Mouse (Mus musculus): ENCODE measurements around the gene Urah. TPM values are rescaled to one million over a fixed set of nuclear protein-coding genes. Genes with fewer than 3 reads are reported as not detected.
A peak's percentile ranks its signal among the peaks of the same experiment; 100 is the strongest.

Gene Urah
- total RNA-seq, 2 experiments from 2014 or later: 3.9 to 5.9 TPM

- peak; percentile 94 for DNase-seq (ENCODE audit: extremely low spot score in 1 of 2, low spot score in 2 of 2)
- H3K4me3 ChIP-seq: peak within 1 kb of the TSS; percentile 85
- intact Hi-C loops (cut with DNase I): loop anchor here (1.0 to 5.0 kb wide), 2 partner anchors 25 to 35 kb away; partner anchors contain the start of genes Bet1l, Odf3 and Scgb1c1
- peak within 1 kb of the TSS; percentile 95 for H3K27ac ChIP-seq
- no peak for TF ChIP-seq CTCF (IDR thresholded peaks at IDR 0.05)
Measured at GRCm38 (mm10) chr7:140881696-140882468, 47.1 kb downstream of the Urah start, which contains the start of the genes Psmd13 and Sirt3. Gene Psmd13 (plus strand): TSS chr7:140881968. Gene Sirt3 (minus strand): TSS chr7:140882309.

- intact Hi-C loops (cut with DNase I): loop anchor here (1.0 to 5.0 kb wide), 2 partner anchors 25 to 35 kb away; partner anchors contain the start of genes Bet1l, Odf3 and Scgb1c1
Measured at GRCm38 (mm10) chr7:140882469-140882803, 47.6 kb downstream of the Urah start.

More at GRCm38 (mm10) chr7:140882469-140882803, 47.6 kb downstream of the Urah start:
- Histone ChIP-seq H3K4me3 (peak overlapping the region; percentile 85), H3K27ac (peak overlapping the region; percentile 95)
- TF ChIP-seq CTCF (IDR thresholded peaks at IDR 0.05): no peak
- DNase-seq (ENCODE audit: extremely low spot score in 1 of 2, low spot score in 2 of 2): no peak

Other genes with a start within 250 kb of the Urah start
- under 1 TPM in 1 of 2 experiments, not detected in 1; 0.05 TPM for gene Olfr46, start 233.7 kb upstream of the Urah start, total RNA-seq (2021)
- gene Olfr61, start 206.0 kb upstream of the Urah start, total RNA-seq (2021): not detected
- not detected for gene Olfr53, start 188.6 kb upstream of the Urah start, total RNA-seq (2021)
- under 1 TPM; 0.05 to 0.09 TPM for gene Olfr539, start 175.1 kb upstream of the Urah start, total RNA-seq (2021)
- not detected for gene Olfr45, start 153.1 kb upstream of the Urah start, total RNA-seq (2021)
- not detected for gene Olfr541, start 137.8 kb upstream of the Urah start, total RNA-seq (2021)
- gene Cyp2e1, start 71.3 kb upstream of the Urah start, total RNA-seq (2021): not detected
- under 1 TPM; 0.32 to 0.47 TPM for gene Syce1, start 47.2 kb upstream of the Urah start, total RNA-seq (2021)
- gene Zfp941, start 12.8 kb upstream of the Urah start, total RNA-seq (2021): 10 to 100 TPM; 29.1 to 31.2 TPM
- gene Scgb1c1, start 10.5 kb downstream of the Urah start, total RNA-seq (2021): not detected
- gene Odf3, start 12.8 kb downstream of the Urah start, total RNA-seq (2021): not detected
- gene Gm45785, start 21.3 kb downstream of the Urah start, total RNA-seq (2021): 1 to 10 TPM; 1.5 to 2.6 TPM
- gene Ric8a, start 21.9 kb downstream of the Urah start, total RNA-seq (2021): 10 to 100 TPM; 62.1 to 74.2 TPM
- 10 to 100 TPM; 24.6 to 24.8 TPM for gene Bet1l, start 22.6 kb downstream of the Urah start, total RNA-seq (2021)
- 100 to 1,000 TPM; 101 to 107 TPM for gene Psmd13, start 47.0 kb downstream of the Urah start, total RNA-seq (2021)
- gene Sirt3, start 47.3 kb downstream of the Urah start, total RNA-seq (2021): 10 to 100 TPM; 72.2 to 76.5 TPM
- 1 to 10 TPM in 1 of 2 experiments, not detected in 1; 2.0 TPM for gene Cox8b, start 65.4 kb downstream of the Urah start, total RNA-seq (2021)
- 1 to 10 TPM in 1 of 2 experiments, under 1 TPM in 1; 0.68 to 1.2 TPM for gene Nlrp6, start 85.9 kb downstream of the Urah start, total RNA-seq (2021)
- 1 to 10 TPM; 4.5 to 4.7 TPM for gene Pgghg, start 106.4 kb downstream of the Urah start, total RNA-seq (2021)
- gene Ifitm5, start 115.3 kb downstream of the Urah start, total RNA-seq (2021): not detected
- gene Gm45717, start 120.9 kb downstream of the Urah start, total RNA-seq (2021): not detected
- gene Ifitm2, start 121.0 kb downstream of the Urah start, total RNA-seq (2021): 10 to 100 TPM; 10.8 to 17.7 TPM
- 1 to 10 TPM; 3.7 to 5.8 TPM for gene Ifitm1, start 132.2 kb downstream of the Urah start, total RNA-seq (2021)
- gene Ifitm3, start 175.8 kb downstream of the Urah start, total RNA-seq (2021): 10 to 100 TPM; 10.9 to 16.7 TPM
- gene Ifitm6, start 182.9 kb downstream of the Urah start, total RNA-seq (2021): under 1 TPM in 1 of 2 experiments, not detected in 1; 0.57 TPM
- gene Gm17387, start 194.1 kb downstream of the Urah start, total RNA-seq (2021): not detected
- gene B4galnt4, start 226.1 kb downstream of the Urah start, total RNA-seq (2021): 10 to 100 TPM; 87.4 to 95.9 TPM
- not detected for gene Pkp3, start 243.2 kb downstream of the Urah start, total RNA-seq (2021)

Measured in left cerebral cortex, adult 2 months (tissue).